Mouse (Mus musculus): ENCODE data around the gene Fbn1.

Fbn1 gene

DNA sequence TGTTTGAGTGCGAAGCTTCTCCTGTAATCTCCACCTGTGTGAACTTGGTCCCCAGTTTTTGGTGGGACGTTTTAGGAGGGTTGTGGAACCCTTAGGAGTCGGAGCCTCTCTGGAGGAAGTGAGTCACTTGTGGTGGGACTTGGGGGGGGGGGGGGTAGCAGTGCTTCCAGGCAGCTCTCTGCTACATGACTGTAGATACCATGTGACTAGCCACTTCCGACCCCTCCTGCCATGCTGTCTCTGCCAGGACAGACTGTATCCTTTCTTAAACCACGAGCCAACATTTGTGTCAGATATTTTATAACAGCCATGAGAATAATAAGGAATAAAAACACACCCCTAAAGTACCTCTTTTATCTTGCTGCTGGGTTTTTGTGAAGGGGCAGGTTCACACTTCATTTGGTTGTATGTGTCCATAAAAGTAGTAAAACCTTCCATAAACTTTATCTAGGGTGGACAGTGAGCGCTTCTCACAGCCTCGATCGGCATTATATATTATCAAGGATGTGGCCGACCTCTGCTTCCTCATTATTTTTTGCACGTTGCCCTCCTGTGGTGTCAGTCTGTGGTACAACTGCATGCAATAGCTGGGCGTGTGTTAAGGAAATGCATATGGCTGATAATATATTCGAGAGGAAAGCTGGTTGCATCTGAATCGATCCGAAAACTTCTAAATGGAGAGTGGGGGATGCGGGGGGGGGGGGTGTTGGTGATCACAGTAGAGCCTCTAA lies 51.6 kb downstream of the Fbn1 start:
- no peak for DNase-seq (ENCODE audit: low read depth, low spot score)

- DNase-seq (ENCODE audit: low read depth, low spot score), result no peak
These were observed 53.0 kb downstream of the Fbn1 start for GRCm38 (mm10) chr2:125454781-125455180.

DNA sequence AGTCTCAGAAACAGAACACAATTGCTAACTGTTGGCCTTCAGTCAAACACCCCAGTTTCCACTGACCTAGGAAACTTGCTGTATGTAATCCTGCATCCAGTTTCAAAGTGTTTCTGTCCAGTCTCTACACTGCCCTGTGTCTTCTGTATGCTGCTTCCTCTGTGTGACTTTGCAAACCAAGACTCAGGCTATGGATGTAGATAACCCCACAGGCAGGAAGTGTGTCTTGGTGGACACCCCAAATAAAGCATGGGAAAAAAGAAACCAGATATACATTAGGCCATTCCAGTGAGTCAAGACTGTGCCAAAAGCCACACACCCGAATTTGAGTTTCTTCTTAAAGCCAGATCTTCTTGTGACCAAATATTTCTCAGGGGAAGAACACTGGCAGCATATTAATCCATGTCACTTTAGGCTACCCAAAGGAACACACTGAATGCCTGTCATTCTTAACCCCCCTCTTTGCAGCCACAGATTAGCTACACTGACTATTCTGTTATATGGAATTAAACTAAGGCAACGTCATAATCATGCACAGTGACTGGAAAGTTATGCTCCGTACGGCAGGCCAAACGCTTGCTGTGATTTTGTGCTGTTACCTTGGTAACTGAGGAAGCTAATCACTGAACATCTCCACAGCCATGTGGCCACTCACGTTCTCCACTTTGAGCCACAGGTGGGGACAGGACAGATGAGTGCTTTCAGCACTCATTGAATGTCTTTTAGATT lies 55.3 kb downstream of the Fbn1 start:
- no peak for DNase-seq (ENCODE audit: low read depth, low spot score)

DNA sequence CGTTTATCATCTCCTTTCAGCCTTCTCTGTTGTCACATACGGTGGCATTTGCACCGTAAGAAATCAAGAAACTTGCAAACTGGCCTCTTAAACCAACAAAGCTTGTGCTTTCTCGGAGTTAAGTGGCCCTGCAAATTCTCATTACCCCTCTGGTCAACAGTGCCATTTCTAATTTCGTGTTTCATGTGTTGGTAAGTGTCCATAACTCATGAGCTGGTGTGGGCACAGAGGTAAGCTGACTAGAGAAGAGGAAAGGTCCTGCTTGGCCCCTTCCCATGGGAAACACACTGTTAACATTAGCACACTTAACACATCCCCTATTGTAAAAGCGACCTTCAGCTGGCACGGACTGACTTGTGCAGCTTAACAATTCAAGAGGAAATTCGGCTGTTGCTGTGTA lies 58.4 kb downstream of the Fbn1 start:
- DNase-seq (ENCODE audit: low read depth, low spot score), result no peak

GRCm38 (mm10) chr2:125448881-125449280 lies 58.9 kb downstream of the Fbn1 start:
- DNase-seq (ENCODE audit: low read depth, low spot score), result no peak

DNA sequence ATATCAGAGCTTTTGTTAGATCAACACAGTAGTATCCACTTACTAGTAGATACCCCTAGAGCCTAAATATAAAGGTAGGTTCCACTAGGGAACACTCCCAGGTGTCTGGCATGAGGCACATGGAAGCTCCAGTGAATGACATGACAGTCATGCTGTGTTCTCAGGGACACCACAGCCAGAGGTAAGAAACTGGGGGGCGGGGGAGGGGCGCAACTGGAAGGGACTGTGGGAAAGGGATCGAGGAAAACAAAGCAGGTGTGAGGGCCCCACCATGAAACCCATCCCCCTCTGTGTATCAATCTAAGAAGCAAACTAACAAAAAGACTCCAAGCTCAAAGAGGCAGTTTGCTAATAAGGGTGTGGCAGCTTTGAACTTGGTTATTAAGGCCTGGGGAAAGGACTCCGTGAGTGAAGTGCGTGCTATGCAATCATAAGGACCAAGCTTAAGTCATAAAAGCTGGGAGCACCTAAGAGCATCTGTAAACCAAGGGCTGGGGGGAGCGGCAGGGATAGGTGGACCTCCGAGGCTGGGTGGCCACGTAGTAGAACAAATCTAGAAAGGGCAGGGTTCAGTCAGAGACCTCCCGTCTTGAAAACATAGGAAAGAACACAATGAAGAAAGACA lies 60.4 kb downstream of the Fbn1 start:
- no peak for DNase-seq (ENCODE audit: low read depth, low spot score)

DNA sequence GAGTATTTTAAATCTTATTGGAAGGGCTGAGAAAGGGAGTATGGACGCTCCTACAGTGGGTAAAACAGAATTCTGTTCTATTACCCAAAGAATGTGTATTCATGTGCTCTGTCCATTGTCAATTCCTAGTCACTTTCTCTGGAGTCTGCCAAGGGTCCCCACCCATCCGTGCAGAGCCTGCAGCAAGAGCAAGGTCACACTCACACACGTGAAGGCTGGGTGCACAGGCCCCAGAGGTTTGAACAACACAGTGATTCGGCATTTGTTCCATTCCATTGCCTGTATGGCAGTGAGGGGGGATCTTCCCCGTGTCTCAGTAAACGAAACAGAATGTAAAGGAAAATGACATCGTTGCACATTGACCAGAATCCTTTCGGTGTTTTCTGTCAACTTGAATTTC lies 69.4 kb downstream of the Fbn1 start:
- no peak for DNase-seq (ENCODE audit: low read depth, low spot score)

GRCm38 (mm10) chr2:125436240-125436639 lies 71.6 kb downstream of the Fbn1 start:
- no peak for DNase-seq (ENCODE audit: low read depth, low spot score)

GRCm38 (mm10) chr2:125433524-125433923 lies 74.3 kb downstream of the Fbn1 start:
- DNase-seq (ENCODE audit: low read depth, low spot score), result no peak

DNA sequence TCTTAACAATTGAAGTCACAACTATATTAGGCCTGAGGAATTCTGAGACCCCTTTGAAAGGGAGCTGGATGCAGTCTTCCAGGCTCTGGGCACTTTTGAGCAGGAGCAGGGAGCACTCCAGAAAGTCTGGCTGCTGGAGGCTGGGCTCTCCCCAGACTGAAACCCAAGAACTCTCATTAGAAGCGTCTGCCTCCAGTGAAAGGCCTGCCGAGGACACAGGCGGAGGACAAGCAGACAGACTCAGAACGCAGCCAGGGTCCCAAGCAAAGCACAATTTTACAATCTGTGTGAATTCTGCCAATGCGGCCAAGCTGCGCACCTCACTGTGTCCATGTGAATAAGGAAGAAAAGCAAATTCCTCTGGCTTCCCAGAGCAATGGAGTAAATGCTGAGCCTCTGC lies 76.3 kb downstream of the Fbn1 start:
- DNase-seq (ENCODE audit: low read depth, low spot score), result no peak

- no peak for DNase-seq (ENCODE audit: low read depth, low spot score)
These were observed 78.9 kb downstream of the Fbn1 start for GRCm38 (mm10) chr2:125428811-125429438.

DNA sequence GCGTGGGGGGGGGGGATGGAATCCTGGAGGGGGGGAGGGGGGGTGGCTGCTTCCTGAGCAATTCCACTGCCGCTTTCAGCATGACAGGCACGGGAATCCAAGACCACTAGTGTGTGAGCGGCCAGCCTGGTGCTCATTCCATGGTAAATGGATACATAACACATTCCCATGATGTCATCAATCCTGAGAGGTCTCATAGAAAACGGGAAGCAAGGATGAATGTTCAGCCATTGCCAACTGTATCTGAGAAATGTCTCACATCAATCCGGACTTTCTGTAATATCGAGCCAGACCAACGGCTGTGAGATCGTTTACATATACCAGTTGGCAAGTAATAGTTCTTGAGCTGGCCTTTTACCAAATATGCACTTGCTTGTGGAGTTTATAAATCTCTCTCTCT lies 87.2 kb downstream of the Fbn1 start:
- DNase-seq (ENCODE audit: low read depth, low spot score), result no peak

DNA sequence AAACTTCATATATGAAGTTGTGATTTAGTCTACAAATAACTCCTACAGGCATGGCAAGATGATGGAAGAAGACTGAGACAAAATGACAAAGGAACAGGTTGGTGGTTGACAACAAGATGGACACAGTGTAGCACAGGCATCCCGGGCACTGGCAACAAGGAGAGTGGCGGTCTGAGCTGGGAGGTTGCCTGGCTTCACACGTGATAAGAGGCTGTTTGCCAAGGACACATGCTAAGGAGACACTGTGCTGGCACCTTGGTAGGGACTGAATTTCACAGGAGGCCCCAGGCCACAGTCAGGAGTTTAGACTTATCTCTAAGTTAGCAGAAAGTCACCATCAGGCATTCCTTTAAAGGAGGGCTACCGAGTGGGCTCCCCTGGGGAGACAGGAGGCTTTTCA lies 88.1 kb downstream of the Fbn1 start:
- no peak for DNase-seq (ENCODE audit: low read depth, low spot score)

GRCm38 (mm10) chr2:125418546-125418945 lies 89.2 kb downstream of the Fbn1 start:
- DNase-seq (ENCODE audit: low read depth, low spot score), result no peak

GRCm38 (mm10) chr2:125416541-125417245 lies 91.1 kb downstream of the Fbn1 start:
- DNase-seq (ENCODE audit: low read depth, low spot score), result no peak

GRCm38 (mm10) chr2:125412351-125412750 lies 95.4 kb downstream of the Fbn1 start:
- DNase-seq (ENCODE audit: low read depth, low spot score), result no peak

DNA sequence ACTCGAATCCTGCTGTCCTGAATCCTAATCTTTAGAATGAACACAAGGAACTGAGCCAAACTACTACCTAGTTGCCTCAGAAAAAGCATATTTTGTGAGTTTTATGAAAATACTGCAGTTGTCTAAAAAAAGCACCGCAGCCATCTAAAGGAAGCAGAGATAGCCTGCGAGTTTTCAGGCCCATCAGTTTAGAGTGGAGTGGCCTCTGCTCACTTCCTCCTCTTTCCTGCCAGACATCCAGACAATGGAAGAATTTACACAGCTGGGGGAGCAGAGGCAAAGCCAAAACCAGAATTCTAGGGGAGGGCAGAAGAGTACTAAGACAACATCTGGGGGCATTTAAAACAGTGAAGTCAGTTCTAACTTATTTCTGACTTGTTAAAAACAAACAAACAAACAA lies 96.0 kb downstream of the Fbn1 start:
- DNase-seq (ENCODE audit: low read depth, low spot score), result no peak

GRCm38 (mm10) chr2:125404509-125405105 lies 103.2 kb downstream of the Fbn1 start:
- DNase-seq (ENCODE audit: low read depth, low spot score), result no peak

DNA sequence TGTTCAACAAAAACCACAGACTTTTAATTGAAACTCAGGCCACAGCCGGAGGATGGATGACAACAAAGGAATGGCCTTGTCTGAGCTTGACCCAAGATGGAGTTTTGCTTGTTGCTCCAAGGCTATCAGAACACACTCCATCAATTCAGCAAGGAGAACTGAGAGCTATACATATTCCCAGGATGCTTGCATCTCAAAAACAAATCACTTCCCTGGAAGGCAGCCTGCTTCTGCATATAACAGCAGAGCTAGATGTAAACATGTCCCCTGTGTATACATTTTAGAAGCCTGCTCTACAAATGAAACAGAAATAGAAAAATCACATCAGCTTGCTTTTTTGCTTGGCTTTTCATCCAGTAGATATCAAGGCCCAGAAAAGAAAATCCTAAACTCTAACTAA lies 105.5 kb downstream of the Fbn1 start:
- DNase-seq (ENCODE audit: low read depth, low spot score), result no peak

GRCm38 (mm10) chr2:125400121-125400520 lies 107.7 kb downstream of the Fbn1 start:
- no peak for DNase-seq (ENCODE audit: low read depth, low spot score)

DNA sequence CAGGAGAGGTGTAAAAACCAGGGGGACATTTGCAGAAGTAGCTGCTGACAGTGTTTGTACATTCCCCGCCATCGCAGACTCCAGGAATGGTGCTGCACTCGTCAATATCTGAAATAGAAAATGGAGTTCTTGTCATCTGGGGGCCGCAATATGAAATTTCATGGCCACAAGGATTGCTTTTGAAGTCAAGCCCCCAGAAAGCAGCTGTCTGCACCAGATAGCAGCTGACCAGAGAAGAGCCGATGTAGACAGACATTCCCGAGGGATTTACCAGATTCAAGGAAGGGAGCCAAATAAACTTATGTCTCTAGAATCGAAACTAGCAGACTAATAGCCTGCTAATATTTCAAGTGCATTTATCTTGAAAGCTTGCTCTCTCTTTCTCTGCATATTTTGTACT lies 110.0 kb downstream of the Fbn1 start:
- DNase-seq (ENCODE audit: low read depth, low spot score), result no peak
